ENCODE assay signal across 17 mouse cellular contexts in the genomic region with DNA sequence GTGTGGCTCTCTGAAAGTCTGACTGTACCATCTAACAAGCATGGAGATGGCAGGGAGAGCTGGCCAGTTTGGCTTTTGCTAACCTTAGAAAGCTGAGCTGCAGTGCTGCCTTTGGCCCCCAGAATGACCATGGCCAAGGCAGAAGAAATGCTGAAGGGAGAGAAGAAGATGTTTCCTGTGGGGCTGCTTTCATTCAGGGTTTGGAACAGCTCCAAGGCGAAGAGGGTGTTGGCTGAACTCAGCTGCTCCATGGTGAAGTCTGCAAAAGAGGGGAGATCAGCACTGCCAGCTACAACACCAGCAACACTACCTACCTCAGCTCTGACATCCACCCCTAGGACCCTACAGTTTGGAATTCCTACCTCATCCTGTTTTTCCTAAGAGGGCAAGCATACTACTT. TPM values are rescaled to one million over a fixed set of nuclear protein-coding genes. Genes with fewer than 3 reads are reported as not detected.
DNase-seq lines count a peak whose midpoint lies in the region; ATAC-seq and TF ChIP-seq lines count a peak whose summit lies in the region.
"Had no signal": no experiment of that assay in that cellular context is flagged by ENCODE, and none has a peak within 500 bp of the region (broad histone marks: within the 10 kb centered on the region; RNA-seq: fewer than 3 reads in every experiment).

No protein-coding gene starts in this region.

- TF ChIP-seq POLR2A in bone marrow, adult 2 months (IDR thresholded peaks at IDR 0.05; ENCODE audit: borderline replicate concordance, control insufficient read depth, low read depth, low read length) = no peak
- TF ChIP-seq POLR2A in myocyte (IDR thresholded peaks at IDR 0.05; ENCODE audit: insufficient read length, low read depth) = no peak

- peak; percentile 16 to 26 for DNase-seq in heart, adult 18-20 months
- DNase-seq in heart, adult 8-10 months (ENCODE audit: low spot score) = no peak
- DNase-seq in liver, embryonic 13.5 days = no peak
- DNase-seq in liver = no peak
- no peak for DNase-seq in neural tube, embryonic 10.5 days (ENCODE audit: extremely low spot score, low spot score)
- no peak for DNase-seq in right cerebral cortex, postnatal 10 days (ENCODE audit: low spot score in 2 of 2)
- DNase-seq: adrenal gland, postnatal 10 days; cerebellum, adult 9-11 months; kidney, adult 9 months; lung, adult 2 months; right cerebral cortex, postnatal 14 days had no signal

- ATAC-seq in liver, embryonic 13.5 days (ENCODE audit: low read depth) = no peak

- 31% methylated on average over 1 of the region's 1 CpGs for whole genome bisulfite sequencing in liver, embryonic 13.5 days (ENCODE audit: insufficient replicate concordance)
- WGBS in bone marrow, adult 2 months = 13% methylated on average over 1 of the region's 1 CpGs

- no peaks in the 10 kb centered on the region for H3K79me2 ChIP-seq in myocyte (ENCODE audit: control insufficient read depth, insufficient read depth)

- no peaks in the 10 kb centered on the region for H3K27me3 ChIP-seq in liver, embryonic 13.5 days
- no peaks in the 10 kb centered on the region for H3K27me3 ChIP-seq in myocyte (ENCODE audit: control insufficient read depth, insufficient read depth, insufficient read length)
- H3K27me3 ChIP-seq: hindbrain, embryonic 13.5 days had no signal

- no peaks in the 10 kb centered on the region for H3K9me3 ChIP-seq in liver, embryonic 13.5 days (replicated peaks)
- H3K9me3 ChIP-seq: hindbrain, embryonic 13.5 days; midbrain, embryonic 10.5 days had no signal

- TF ChIP-seq CTCF in bone marrow, adult 2 months (IDR thresholded peaks at IDR 0.05; ENCODE audit: control insufficient read depth, insufficient read depth, low read length) = no peak

- H3K9ac ChIP-seq in liver, embryonic 13.5 days = no peak overlapping the region
- H3K9ac ChIP-seq: hindbrain, embryonic 13.5 days had no signal

- H3K36me3 ChIP-seq in liver, embryonic 13.5 days = no peaks in the 10 kb centered on the region
- H3K36me3 ChIP-seq in myocyte (ENCODE audit: control insufficient read depth, insufficient read depth) = no peaks in the 10 kb centered on the region
- H3K36me3 ChIP-seq: hindbrain, embryonic 13.5 days; midbrain, embryonic 10.5 days had no signal

- no peak overlapping the region for H3K4me3 ChIP-seq in liver, embryonic 13.5 days (replicated peaks)
- peak overlapping the region; percentile 68 for H3K4me3 ChIP-seq in bone marrow, adult 2 months (replicated peaks; ENCODE audit: control insufficient read depth, low read depth, low read length)
- peak overlapping the region; percentile 14 for H3K4me3 ChIP-seq in myocyte
- H3K4me3 ChIP-seq: hindbrain, embryonic 13.5 days; midbrain, embryonic 10.5 days had no signal

- 0 out of 2 replicates have a peak, but pooled peaks cover 6% of the 10 kb centered on the region for H3K4me1 ChIP-seq in liver, embryonic 13.5 days (replicated peaks)
- peaks cover 4% of the 10 kb centered on the region for H3K4me1 ChIP-seq in bone marrow, adult 2 months (ENCODE audit: control insufficient read depth, insufficient read depth, low read length)
- H3K4me1 ChIP-seq: hindbrain, embryonic 13.5 days had no signal

- 0 out of 2 replicates have a peak overlapping the region, but pooled peaks have one; percentile 1 for H3K4me2 ChIP-seq in liver, embryonic 13.5 days
- peak overlapping the region; percentile 73 for H3K4me2 ChIP-seq in myocyte (ENCODE audit: low read depth)
- H3K4me2 ChIP-seq: hindbrain, embryonic 13.5 days had no signal

- no peak overlapping the region for H3K27ac ChIP-seq in liver, embryonic 13.5 days
- H3K27ac ChIP-seq in bone marrow, adult 2 months (ENCODE audit: control insufficient read depth, insufficient read depth, low read depth, low read length, poor library complexity) = peak overlapping the region; percentile 71
- H3K27ac ChIP-seq: hindbrain, embryonic 13.5 days; midbrain, embryonic 10.5 days had no signal

- no peak overlapping the region for H3ac ChIP-seq in myocyte (ENCODE audit: control insufficient read depth, insufficient read length)

TF ChIP-seq in myocyte, 11 proteins besides CTCF, POLR2A, EP300 and RAD21:
- TF ChIP-seq TCF3 (IDR thresholded peaks at IDR 0.05; ENCODE audit: insufficient read length, low read depth) (no peak), E2F4 (IDR thresholded peaks at IDR 0.05; ENCODE audit: insufficient read depth) (no peak), MYOD1 (IDR thresholded peaks at IDR 0.05; ENCODE audit: control insufficient read depth in 1 of 3, insufficient read length in 2 of 3, low read depth in 2 of 3) (no peak), USF1 (IDR thresholded peaks at IDR 0.05; ENCODE audit: low read depth) (no peak)

RNA-seq across cellular contexts. Expression of gene Serpinb1a, which starts 0.8 kb away (rescaled TPM):
- 1 to 10 TPM; 2.9 to 4.7 TPM for total RNA-seq in heart, adult 18-20 months (2021)
- 1 to 10 TPM; 3.6 to 7.7 (median 5.9) TPM for total RNA-seq in heart, adult 8-10 months (2022)
- polyA plus RNA-seq in liver, embryonic 13.5 days (2015; fragmentation: Nextera tagmentation; extraction: Ambion mirVana) = 16.1 and 16.5 TPM in 2 replicates
- 42.2 and 91.9 TPM in 2 replicates for polyA plus RNA-seq in bone marrow, adult 2 months (2011; ENCODE audit: insufficient read depth, insufficient read length, low replicate concordance, missing spikeins)
- 85.1 TPM for polyA plus RNA-seq in myocyte (2012; fragmentation: generic; extraction: Trizol)

RNA-seq across cellular contexts. Expression of gene D930007J09Rik, which starts 47.5 kb away (rescaled TPM):
- total RNA-seq in heart, adult 18-20 months (2021) = not detected
- not detected for total RNA-seq in heart, adult 8-10 months (2022)
- not detected in 2 replicates for polyA plus RNA-seq in liver, embryonic 13.5 days (2015; fragmentation: Nextera tagmentation; extraction: Ambion mirVana)
- polyA plus RNA-seq in bone marrow, adult 2 months (2011; ENCODE audit: insufficient read depth, insufficient read length, low replicate concordance, missing spikeins) = not detected in 2 replicates
- polyA plus RNA-seq in myocyte (2012; fragmentation: generic; extraction: Trizol) = not detected
- total RNA-seq: adrenal gland, postnatal 10 days had no signal
- polyA plus RNA-seq: hindbrain, embryonic 13.5 days; lung, adult 2 months; midbrain, embryonic 10.5 days had no signal

RNA-seq across cellular contexts. Expression of gene Serpinb1c, which starts 47.9 kb away (rescaled TPM):
- total RNA-seq in heart, adult 18-20 months (2021) = 1 to 10 TPM; 1.3 to 3.5 TPM
- total RNA-seq in heart, adult 8-10 months (2022) = 1 to 10 TPM; 2.0 to 3.8 (median 2.4) TPM
- not detected in 2 replicates for polyA plus RNA-seq in liver, embryonic 13.5 days (2015; fragmentation: Nextera tagmentation; extraction: Ambion mirVana)
- not detected in 2 replicates for polyA plus RNA-seq in bone marrow, adult 2 months (2011; ENCODE audit: insufficient read depth, insufficient read length, low replicate concordance, missing spikeins)
- 0.08 TPM for polyA plus RNA-seq in myocyte (2012; fragmentation: generic; extraction: Trizol)
- total RNA-seq: left cerebral cortex, postnatal 25 days had no signal
- polyA plus RNA-seq: gonadal fat pad, adult 2 months; hindbrain, embryonic 13.5 days; lung, adult 2 months; midbrain, embryonic 10.5 days had no signal

RNA-seq across cellular contexts. Expression of gene Wrnip1, which starts 48.3 kb away (rescaled TPM):
- total RNA-seq in heart, adult 18-20 months (2021) = 10 to 100 TPM; 19.9 to 26.0 TPM
- 10 to 100 TPM; 17.0 to 24.1 (median 21.1) TPM for total RNA-seq in heart, adult 8-10 months (2022)
- polyA plus RNA-seq in liver, embryonic 13.5 days (2015; fragmentation: Nextera tagmentation; extraction: Ambion mirVana) = 11.1 and 14.0 TPM in 2 replicates
- polyA plus RNA-seq in bone marrow, adult 2 months (2011; ENCODE audit: insufficient read depth, insufficient read length, low replicate concordance, missing spikeins) = 9.0 and 9.2 TPM in 2 replicates
- 22.4 TPM for polyA plus RNA-seq in myocyte (2012; fragmentation: generic; extraction: Trizol)

Comparison
In these comparisons a context has a peak if more than half of its experiments do, and no peak if none do; other contexts are left out.
1. DNase-seq: peak in heart, adult 18-20 months (2 of 2); none in heart, adult 8-10 months (single experiment), liver, embryonic 13.5 days (single experiment), liver (single experiment), neural tube, embryonic 10.5 days (single experiment) and right cerebral cortex, postnatal 10 days (0 of 2).